Mouse (Mus musculus) heart, adult 2 months (tissue): ENCODE results near the gene Mga.
A peak's percentile ranks its signal among the peaks of the same experiment; 100 is the strongest.

Experiments
- CTCF ChIP-seq: fragments of 200-600 bp; IDR thresholded peaks from 2 replicates; pipeline ENCODE4 v1.8.1; 2022; ENCODE audit warnings: antibody characterized with exemption, mild to moderate bottlenecking, moderate library complexity
- POLR2A ChIP-seq: fragments of 200-500 bp; IDR thresholded peaks from 2 replicates; pipeline ENCODE4 v1.6.1; 2011; ENCODE audit warnings: mild to moderate bottlenecking, low read depth, low read length, control low read depth; ENCODE audit not compliant: insufficient read depth

GRCm38 (mm10) chr2:119872371-119873104, 24.5 kb upstream of the Mga start:
- TF ChIP-seq CTCF (no peak), POLR2A (peak; percentile 62)
